Mouse (Mus musculus) liver, adult 2 months (tissue): Measurements from ENCODE around the gene Crabp1. TPM values are rescaled to one million over a fixed set of nuclear protein-coding genes. Genes with fewer than 3 reads are reported as not detected.

Experiments
- DNase-seq: peaks from one replicate; pipeline ENCODE4 v3.0.0-alpha.2; 2011; ENCODE audit warnings: low read depth, low spot score; ENCODE audit errors: extremely low read depth
- H3K27ac ChIP-seq: fragments of 200-500 bp; replicated peaks from 2 replicates; pipeline ENCODE4 v1.5.1; 2012; ENCODE audit warnings: low read depth, mild to moderate bottlenecking, control low read depth, inconsistent platforms, low read length; ENCODE audit not compliant: insufficient read depth
- H3K27me3 ChIP-seq: fragments of 200-500 bp; 2 replicates; pipeline ENCODE4 v1.6.1; 2012; ENCODE audit warnings: mild to moderate bottlenecking, moderate library complexity, low read length, inconsistent platforms; ENCODE audit not compliant: control insufficient read depth, insufficient read depth
- H3K36me3 ChIP-seq: fragments of 200-500 bp; 2 replicates; pipeline ENCODE4 v1.6.1; 2012; ENCODE audit warnings: low read length, inconsistent platforms; ENCODE audit not compliant: control insufficient read depth, insufficient read depth
- H3K4me1 ChIP-seq: fragments of 200-500 bp; 2 replicates; pipeline ENCODE4 v1.6.1; 2011; ENCODE audit warnings: low read length; ENCODE audit not compliant: control insufficient read depth, insufficient read depth
- H3K4me3 ChIP-seq: fragments of 200-500 bp; 2 replicates; pipeline ENCODE4 v1.5.1; 2011; ENCODE audit warnings: low read depth, mild to moderate bottlenecking, control low read depth, low read length, moderate library complexity; ENCODE audit not compliant: insufficient read depth
- H3K79me2 ChIP-seq: fragments of 200-500 bp; 2 replicates; pipeline ENCODE4 v1.6.1; 2012; ENCODE audit warnings: inconsistent platforms, mild to moderate bottlenecking, low read length, moderate library complexity; ENCODE audit not compliant: control insufficient read depth, insufficient read depth
- H3K9ac ChIP-seq: fragments of 200-500 bp; 2 replicates; pipeline ENCODE4 v1.6.1; 2012; ENCODE audit warnings: low read depth, mild to moderate bottlenecking, control low read depth, inconsistent platforms, low read length
- CTCF ChIP-seq: fragments of 200-500 bp; IDR thresholded peaks from 2 replicates; pipeline ENCODE4 v1.5.1; 2011; ENCODE audit warnings: low read depth, low read length, control low read depth
- POLR2A ChIP-seq: fragments of 200-500 bp; IDR thresholded peaks from 2 replicates; pipeline ENCODE4 v1.6.1; 2011; ENCODE audit warnings: low read length, control low read depth; ENCODE audit not compliant: insufficient read depth; ENCODE audit errors: extremely low read depth
- WGBS: fragments of 180-500 bp; shearing (Covaris S2); methylation state at CpG from one replicate; pipeline ENCODE4 v1.1.7; 2018; 5-methylcytosine and 5-hydroxymethylcytosine counted together
- polyA plus RNA-seq: library from polyadenylated mRNA; depleted of rRNA; stranded (reverse); fragments of >200 nt; gene quantifications from 2 replicates; pipeline ENCODE4 v1.2.3, GENCODE M21; 2012; rRNA removed
- total RNA-seq: library from RNA; depleted of rRNA; stranded (reverse); fragments of >200 nt; gene quantifications from 2 replicates; pipeline ENCODE4 v1.2.3, GENCODE M21; 2014; rRNA removed

The Crabp1 gene
- total RNA-seq (not detected in 2 replicates), polyA plus RNA-seq (not detected in 2 replicates)

DNA sequence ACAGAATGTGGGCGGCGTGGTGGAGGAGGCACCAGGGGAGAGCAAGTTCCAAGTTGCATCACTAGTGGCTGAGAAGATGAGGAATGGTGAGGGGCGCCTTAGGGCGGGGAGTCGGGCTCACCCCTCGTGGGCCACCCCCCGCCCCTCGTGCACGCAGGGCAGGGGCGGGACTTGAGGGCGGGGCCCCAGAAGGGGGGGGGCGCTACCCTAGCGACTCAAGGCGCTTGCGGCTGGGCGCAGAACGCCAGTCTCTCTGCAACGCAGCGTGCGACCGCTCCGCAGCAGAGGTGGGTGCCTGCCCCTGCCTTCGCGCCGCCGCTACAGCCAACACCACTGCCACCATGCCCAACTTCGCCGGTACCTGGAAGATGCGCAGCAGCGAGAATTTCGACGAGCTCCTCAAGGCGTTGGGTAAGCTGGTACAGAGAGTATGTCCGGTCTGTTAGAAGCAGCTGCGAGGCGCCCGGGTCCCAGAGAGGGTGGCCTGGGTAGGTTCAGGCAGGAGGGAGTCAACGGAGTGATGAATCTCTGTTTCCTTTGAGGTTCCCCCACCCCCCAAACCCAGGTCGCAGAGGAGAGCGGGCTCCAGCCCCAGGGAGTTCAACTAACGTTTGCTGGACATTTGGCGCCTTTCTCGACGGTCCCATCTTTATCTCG lies at the start of gene Crabp1:
Gene Crabp1, plus strand, starts transcription at position 188 of the 657 bp plus-strand sequence.
- no peak for DNase-seq
- WGBS: 2% methylated on average over 45 of the region's 45 CpGs
- peaks cover 13% of the 10 kb centered on the region; the same call in 1 of the 2 replicates for H3K27me3 ChIP-seq
- H3K27ac ChIP-seq: no peak within 1 kb of the TSS
- no peaks in the 10 kb centered on the region for H3K4me1 ChIP-seq
- H3K9ac ChIP-seq: no peak within 1 kb of the TSS
- no peak within 1 kb of the TSS for H3K4me3 ChIP-seq
- H3K36me3 ChIP-seq: no peaks in the 10 kb centered on the region
- H3K79me2 ChIP-seq: no peaks in the 10 kb centered on the region
- TF ChIP-seq CTCF (no peak), POLR2A (no peak)

DNA sequence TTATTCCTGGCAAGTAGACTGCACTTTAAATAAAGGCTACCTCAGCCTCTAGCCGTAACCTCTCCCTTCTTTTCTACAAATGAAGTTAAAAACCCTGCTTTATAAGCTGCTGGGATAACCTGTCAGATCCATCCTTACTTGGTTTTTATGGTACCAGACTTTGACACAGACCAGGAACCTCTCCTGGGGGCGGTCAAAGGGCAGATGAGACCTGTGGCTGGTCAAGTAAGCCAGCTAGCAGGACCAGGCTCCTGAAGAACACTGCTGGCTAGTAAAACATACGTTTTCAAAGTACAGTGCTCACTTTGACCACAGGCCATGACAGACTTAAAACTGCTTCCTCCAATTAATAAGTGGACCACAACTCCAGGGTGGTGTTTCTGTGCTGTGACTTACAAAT lies 48.8 kb upstream of the Crabp1 start:
- TF ChIP-seq CTCF (no peak), POLR2A (no peak)
- 93% methylated on average over 3 of the region's 3 CpGs for WGBS
- H3K9ac ChIP-seq: no peak overlapping the region
- peaks cover 45% of the 10 kb centered on the region for H3K36me3 ChIP-seq
- no peaks in the 10 kb centered on the region for H3K27me3 ChIP-seq
- H3K4me1 ChIP-seq: peaks cover 2% of the 10 kb centered on the region
- no peak for DNase-seq
- no peak overlapping the region for H3K4me3 ChIP-seq
- no peak overlapping the region for H3K27ac ChIP-seq
- no peaks in the 10 kb centered on the region for H3K79me2 ChIP-seq

DNA sequence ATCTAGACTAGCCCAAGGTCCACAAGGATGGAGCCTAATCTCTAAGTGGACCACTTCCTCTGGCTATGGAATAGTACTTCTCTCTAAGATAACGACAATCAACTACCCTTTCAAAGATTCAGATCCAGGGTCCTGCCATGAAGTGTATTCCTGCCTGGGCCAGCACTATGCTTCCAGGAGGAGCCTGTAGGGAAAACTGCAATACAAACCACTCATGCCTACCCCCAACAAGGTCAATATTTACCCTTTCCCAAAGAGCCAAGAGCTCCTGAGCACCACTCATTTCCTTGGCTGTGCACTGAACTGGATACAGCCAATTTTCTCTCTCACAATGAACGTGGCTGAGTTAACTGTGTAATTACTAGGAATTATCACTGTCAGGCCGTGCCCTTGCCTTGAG lies 47.0 kb upstream of the Crabp1 start:
- DNase-seq: peak; percentile 64
- Histone ChIP-seq H3K4me3 (no peak overlapping the region), H3K36me3 (peaks cover 46% of the 10 kb centered on the region), H3K79me2 (no peaks in the 10 kb centered on the region), H3K27me3 (no peaks in the 10 kb centered on the region), H3K4me1 (peaks cover 2% of the 10 kb centered on the region), H3K9ac (no peak overlapping the region), H3K27ac (no peak overlapping the region)
- no peak for TF ChIP-seq POLR2A
- 25% methylated on average over 3 of the region's 3 CpGs for WGBS

DNA sequence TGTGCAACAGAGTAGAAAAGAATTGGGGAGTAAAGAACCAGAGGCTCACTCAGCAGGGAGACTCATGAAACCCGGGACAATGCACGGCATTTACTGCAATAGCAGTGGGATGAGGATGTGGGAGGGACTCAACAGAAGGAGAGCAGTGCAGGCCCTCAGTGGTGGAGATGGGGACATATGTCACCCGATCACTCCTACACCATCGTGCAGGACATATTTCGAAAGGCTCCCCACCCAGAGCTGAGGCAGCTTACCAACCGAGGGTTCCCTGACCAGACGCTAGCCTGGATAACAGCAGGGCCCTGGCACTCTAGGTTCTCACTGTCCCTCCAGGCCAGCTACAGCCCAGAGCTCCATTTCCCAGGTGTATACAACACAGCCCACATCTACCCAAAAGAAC lies 42.4 kb upstream of the Crabp1 start:
- H3K36me3 ChIP-seq: peaks cover 56% of the 10 kb centered on the region
- peaks cover 2% of the 10 kb centered on the region for H3K4me1 ChIP-seq
- no peak for DNase-seq
- no peak for TF ChIP-seq CTCF
- no peak for TF ChIP-seq POLR2A
- no peak overlapping the region for H3K9ac ChIP-seq
- H3K79me2 ChIP-seq: no peaks in the 10 kb centered on the region
- WGBS: 86% methylated on average over 7 of the region's 7 CpGs
- H3K27me3 ChIP-seq: no peaks in the 10 kb centered on the region
- no peak overlapping the region for H3K27ac ChIP-seq
- no peak overlapping the region for H3K4me3 ChIP-seq

DNA sequence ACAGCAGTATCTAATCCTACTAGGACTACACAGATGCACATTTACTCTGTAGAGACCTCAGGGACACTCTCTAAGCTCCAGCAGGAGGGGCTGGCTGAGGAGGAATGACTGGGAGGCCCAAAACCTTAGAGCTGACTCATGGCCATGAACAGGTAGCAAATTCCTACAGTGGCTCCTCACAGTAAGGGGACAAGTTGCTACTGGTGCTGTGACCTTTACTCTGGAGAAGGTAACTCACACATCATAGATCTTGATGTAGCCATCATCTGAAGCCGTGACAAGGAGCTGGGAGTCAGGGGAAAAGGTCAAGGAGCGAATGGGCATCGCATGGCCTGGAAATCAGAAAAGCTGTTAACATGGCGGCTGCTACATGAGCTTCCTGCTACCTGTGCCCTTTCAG lies 42.0 kb upstream of the Crabp1 start:
- H3K79me2 ChIP-seq: no peaks in the 10 kb centered on the region
- DNase-seq: no peak
- TF ChIP-seq CTCF (no peak), POLR2A (no peak)
- no peak overlapping the region for H3K9ac ChIP-seq
- peaks cover 56% of the 10 kb centered on the region for H3K36me3 ChIP-seq
- peaks cover 2% of the 10 kb centered on the region for H3K4me1 ChIP-seq
- H3K4me3 ChIP-seq: no peak overlapping the region
- no peak overlapping the region for H3K27ac ChIP-seq
- no peaks in the 10 kb centered on the region for H3K27me3 ChIP-seq
- WGBS: 94% methylated on average over 4 of the region's 4 CpGs

DNA sequence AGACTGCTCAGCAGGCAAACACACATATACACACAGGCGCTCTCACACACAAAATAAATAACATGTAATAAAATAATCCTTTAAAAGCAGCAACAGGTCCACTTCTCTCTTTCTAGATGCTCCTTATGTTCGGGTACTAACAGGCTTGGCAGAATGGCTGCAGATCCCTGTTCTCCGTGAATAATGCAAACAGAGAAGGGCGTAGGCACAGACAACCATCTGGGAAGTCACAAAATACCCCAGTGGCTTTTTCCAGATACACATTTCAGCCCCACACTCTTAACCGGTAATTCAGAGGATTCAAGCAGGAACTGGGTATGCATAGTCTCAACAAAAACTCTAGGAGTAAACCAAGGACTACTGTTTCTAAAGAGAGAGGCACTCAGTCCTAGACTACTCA lies 38.2 kb upstream of the Crabp1 start:
- WGBS: 90% methylated on average over 5 of the region's 5 CpGs
- no peaks in the 10 kb centered on the region for H3K4me1 ChIP-seq
- H3K9ac ChIP-seq: no peak overlapping the region
- DNase-seq: no peak
- peaks cover under 1% of the 10 kb centered on the region; the same call in 1 of the 2 replicates for H3K79me2 ChIP-seq
- peaks cover 64% of the 10 kb centered on the region for H3K36me3 ChIP-seq
- TF ChIP-seq CTCF (no peak), POLR2A (no peak)
- no peak overlapping the region for H3K4me3 ChIP-seq
- H3K27me3 ChIP-seq: no peaks in the 10 kb centered on the region
- no peak overlapping the region for H3K27ac ChIP-seq
